Mouse (Mus musculus): ENCODE measurements around the gene Zfp992. TPM values are rescaled to one million over a fixed set of nuclear protein-coding genes. Genes with fewer than 3 reads are reported as not detected.
"Not testable (repeated sequence)": the region's sequence is repeated elsewhere in the genome, so short reads cannot be mapped to it uniquely, and the experiment has no call there.

Zfp992 gene
- polyA plus RNA-seq, 1 experiment from 2014 or later = 3.2 TPM

DNA sequence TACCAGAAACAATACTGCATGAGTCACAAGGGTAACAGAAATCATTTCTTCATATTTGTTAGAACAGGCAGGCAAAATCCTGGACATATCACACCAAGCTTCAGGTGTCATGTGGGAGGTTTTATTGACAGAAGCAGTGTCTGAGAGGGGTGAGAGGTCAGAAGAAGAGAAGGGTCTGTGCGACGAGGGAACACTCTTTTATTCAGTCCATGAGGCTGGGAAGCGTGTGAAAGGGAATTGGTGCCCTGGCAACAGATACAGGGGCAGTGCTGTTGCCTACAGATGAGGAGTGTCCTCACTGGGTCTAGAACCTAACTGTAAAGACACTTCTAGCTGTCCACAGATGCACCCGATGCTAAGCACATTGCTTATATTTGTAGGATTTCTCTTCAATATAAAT is 46.2 kb downstream of the Zfp992 start:
- Histone ChIP-seq H3K27me3 (ENCODE audit: control insufficient read depth, insufficient read depth, low read length) (no peaks in the 10 kb centered on the region), H3K36me3 (ENCODE audit: control insufficient read depth, insufficient read depth) (no peaks in the 10 kb centered on the region), H3K27ac (ENCODE audit: low read length) (no peak overlapping the region), H3K4me1 (ENCODE audit: control insufficient read depth, insufficient read depth, low read length) (no peaks in the 10 kb centered on the region), H3K9ac (ENCODE audit: low read length) (no peak overlapping the region), H3K4me2 (ENCODE audit: low read depth, low read length) (no peak overlapping the region), H3K4me3 (ENCODE audit: low read length) (no peak overlapping the region), H3K9me3 (replicated peaks; ENCODE audit: control insufficient read depth, low read length) (peaks cover 50% of the 10 kb centered on the region)
- 55% methylated on average over 4 of the region's 4 CpGs for WGBS
- ATAC-seq (replicated peaks; ENCODE audit: extremely low read depth, insufficient read depth, low FRiP score) = no peak

DNA sequence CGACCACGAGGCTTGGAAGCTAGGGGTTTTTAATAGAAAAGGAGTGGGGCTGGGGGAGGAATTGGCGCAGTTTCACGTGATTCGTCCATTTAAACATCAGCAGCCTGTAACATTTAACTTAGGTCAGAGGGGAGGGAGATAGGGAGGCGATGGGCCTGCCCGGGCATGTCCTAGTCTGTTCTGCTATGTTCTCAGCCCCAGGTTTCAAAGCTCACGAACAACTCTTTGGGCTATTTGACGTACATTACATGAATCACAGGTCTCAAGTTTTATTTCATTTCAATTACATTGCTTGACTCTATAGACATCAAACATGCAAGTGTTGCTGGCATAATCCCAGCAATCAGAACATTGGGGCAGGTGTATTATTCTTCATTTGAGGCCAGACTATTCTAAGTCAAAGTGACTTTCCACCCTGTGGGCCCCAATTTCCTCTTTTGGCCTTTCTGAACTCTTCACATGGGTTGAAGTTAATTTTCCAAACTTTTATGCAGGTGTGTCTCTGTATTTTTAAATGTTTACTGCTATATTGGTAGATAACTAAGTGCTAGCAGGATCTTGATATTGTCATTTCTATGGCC is 49.0 kb downstream of the Zfp992 start:
- not testable (repeated sequence) for H3K4me3 ChIP-seq (ENCODE audit: low read length); H3K27ac ChIP-seq (ENCODE audit: low read length); H3K4me2 ChIP-seq (ENCODE audit: low read depth, low read length); ATAC-seq (replicated peaks; ENCODE audit: extremely low read depth, insufficient read depth, low FRiP score); H3K4me1 ChIP-seq (ENCODE audit: control insufficient read depth, insufficient read depth, low read length); H3K9ac ChIP-seq (ENCODE audit: low read length); H3K27me3 ChIP-seq (ENCODE audit: control insufficient read depth, insufficient read depth, low read length); H3K36me3 ChIP-seq (ENCODE audit: control insufficient read depth, insufficient read depth)
- WGBS = 73% methylated on average over 9 of the region's 9 CpGs
- peaks cover 41% of the 10 kb centered on the region for H3K9me3 ChIP-seq (replicated peaks; ENCODE audit: control insufficient read depth, low read length)

DNA sequence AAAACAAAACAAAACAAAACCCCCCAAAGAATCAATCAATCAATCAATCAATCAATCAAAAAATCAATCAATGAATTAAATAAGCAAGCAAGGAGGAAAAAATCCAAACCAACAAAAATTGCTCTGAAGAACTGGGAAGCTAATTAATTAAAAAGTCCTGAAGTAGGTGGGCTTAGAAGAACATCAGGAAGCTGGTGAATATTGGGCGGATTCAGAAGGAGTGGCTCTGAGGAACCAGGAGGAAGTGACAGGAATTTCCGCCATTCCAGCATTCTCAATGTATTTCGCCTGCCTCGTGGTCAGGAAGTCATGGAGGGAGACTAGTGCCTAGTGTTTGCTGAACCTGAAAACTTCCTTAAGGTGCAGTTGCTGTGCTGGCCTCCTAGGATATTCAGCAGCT is 52.9 kb downstream of the Zfp992 start, which contains the start of gene Zfp981:
Gene Zfp981 (plus strand): TSS at position 301 of the 400 bp plus-strand sequence.
- 67% methylated on average over 4 of the region's 4 CpGs for WGBS

DNA sequence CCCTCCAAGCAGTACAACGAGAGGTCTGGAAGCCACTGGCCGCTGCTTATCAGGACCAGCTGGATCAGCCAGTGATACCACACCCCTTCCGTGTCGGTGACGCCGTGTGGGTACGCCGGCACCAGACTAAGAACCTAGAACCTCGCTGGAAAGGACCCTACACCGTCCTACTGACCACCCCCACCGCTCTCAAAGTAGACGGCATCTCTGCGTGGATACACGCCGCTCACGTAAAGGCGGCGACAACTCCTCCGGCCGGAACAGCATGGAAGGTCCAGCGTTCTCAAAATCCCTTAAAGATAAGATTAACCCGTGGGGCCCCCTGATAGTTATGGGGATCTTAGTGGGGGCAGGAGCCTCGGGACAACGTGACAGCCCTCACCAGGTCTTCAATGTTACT is 60.2 kb downstream of the Zfp992 start:
- 89% methylated on average over 14 of the region's 24 CpGs for WGBS
- H3K4me2 ChIP-seq (ENCODE audit: low read depth, low read length); H3K27me3 ChIP-seq (ENCODE audit: control insufficient read depth, insufficient read depth, low read length); ATAC-seq (replicated peaks; ENCODE audit: extremely low read depth, insufficient read depth, low FRiP score); H3K36me3 ChIP-seq (ENCODE audit: control insufficient read depth, insufficient read depth); H3K4me1 ChIP-seq (ENCODE audit: control insufficient read depth, insufficient read depth, low read length); H3K27ac ChIP-seq (ENCODE audit: low read length); H3K4me3 ChIP-seq (ENCODE audit: low read length); H3K9ac ChIP-seq (ENCODE audit: low read length): not testable (repeated sequence)
- H3K9me3 ChIP-seq (replicated peaks; ENCODE audit: control insufficient read depth, low read length) = peaks cover 17% of the 10 kb centered on the region

More for the DNA sequence above, 52.9 kb downstream of the Zfp992 start, which contains the start of gene Zfp981:
- H3K4me1 ChIP-seq (ENCODE audit: control insufficient read depth, insufficient read depth, low read length); H3K4me2 ChIP-seq (ENCODE audit: low read depth, low read length); ATAC-seq (replicated peaks; ENCODE audit: extremely low read depth, insufficient read depth, low FRiP score); H3K9ac ChIP-seq (ENCODE audit: low read length); H3K4me3 ChIP-seq (ENCODE audit: low read length); H3K36me3 ChIP-seq (ENCODE audit: control insufficient read depth, insufficient read depth); H3K27ac ChIP-seq (ENCODE audit: low read length); H3K27me3 ChIP-seq (ENCODE audit: control insufficient read depth, insufficient read depth, low read length): not testable (repeated sequence)
- peaks cover 25% of the 10 kb centered on the region for H3K9me3 ChIP-seq (replicated peaks; ENCODE audit: control insufficient read depth, low read length)

DNA sequence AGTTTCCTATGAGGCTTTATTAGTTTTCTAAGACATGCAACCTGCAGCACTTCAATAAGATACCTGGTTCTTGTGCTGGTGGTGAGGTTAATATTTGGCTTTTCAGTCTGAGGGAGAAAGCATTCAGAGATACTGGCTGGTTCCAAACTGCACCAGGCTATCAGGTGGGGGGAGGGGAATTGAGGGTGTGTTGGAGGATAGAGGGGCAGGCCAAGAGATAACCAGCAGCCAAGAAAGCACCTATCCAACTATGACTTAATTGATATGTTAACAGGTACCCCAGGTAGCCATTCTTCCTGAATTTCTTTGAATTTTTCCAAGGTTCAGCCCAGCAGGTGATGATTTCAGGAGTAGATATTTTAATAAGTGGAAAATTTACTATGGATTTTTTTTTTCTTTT is 63.0 kb downstream of the Zfp992 start:
- H3K4me1 ChIP-seq (ENCODE audit: control insufficient read depth, insufficient read depth, low read length); H3K27me3 ChIP-seq (ENCODE audit: control insufficient read depth, insufficient read depth, low read length); ATAC-seq (replicated peaks; ENCODE audit: extremely low read depth, insufficient read depth, low FRiP score): not testable (repeated sequence)

DNA sequence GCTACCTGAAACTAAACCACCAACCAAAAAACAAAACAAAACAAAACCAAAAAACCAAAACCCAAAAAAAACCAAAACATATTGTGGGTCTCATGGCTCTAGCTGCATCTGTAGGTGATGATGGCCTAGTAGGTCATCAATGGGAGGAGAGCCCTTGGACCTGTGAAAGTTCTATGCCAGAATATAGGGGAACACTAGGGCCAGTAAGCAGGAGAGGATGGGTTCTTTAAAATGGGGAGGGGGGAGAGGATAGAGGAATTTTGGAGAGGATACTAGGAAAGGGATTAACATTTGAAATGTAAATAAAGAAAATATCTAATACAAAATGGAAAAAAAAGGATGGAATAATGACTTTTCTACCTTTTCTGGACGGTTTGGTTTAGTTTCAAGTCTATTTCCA is 67.7 kb downstream of the Zfp992 start:
- H3K27me3 ChIP-seq (ENCODE audit: control insufficient read depth, insufficient read depth, low read length) = no peaks in the 10 kb centered on the region

More for the DNA sequence above, 63.0 kb downstream of the Zfp992 start:
- H3K4me2 ChIP-seq (ENCODE audit: low read depth, low read length); H3K4me3 ChIP-seq (ENCODE audit: low read length); H3K9ac ChIP-seq (ENCODE audit: low read length); H3K27ac ChIP-seq (ENCODE audit: low read length); H3K36me3 ChIP-seq (ENCODE audit: control insufficient read depth, insufficient read depth): not testable (repeated sequence)
- H3K9me3 ChIP-seq (replicated peaks; ENCODE audit: control insufficient read depth, low read length) = peaks cover 23% of the 10 kb centered on the region

DNA sequence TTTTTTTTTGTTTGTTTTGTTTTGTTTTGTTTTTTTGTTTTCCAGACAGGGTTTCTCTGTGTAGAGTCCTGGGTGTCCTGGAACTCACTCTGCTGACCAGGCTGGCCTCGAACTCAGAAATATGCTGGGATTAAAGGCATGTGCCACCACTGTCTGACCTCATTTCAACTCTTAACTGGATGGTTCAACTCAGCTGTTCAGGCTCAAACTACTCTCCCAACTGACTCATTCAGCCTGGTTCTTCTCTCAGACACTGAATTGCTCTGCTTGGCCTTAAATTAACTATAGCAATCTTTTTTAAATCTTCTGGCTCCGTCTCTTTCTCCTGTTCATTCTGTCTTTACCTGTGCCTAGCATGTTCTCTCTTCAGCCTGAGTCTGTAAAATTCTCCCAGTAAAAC is 68.3 kb downstream of the Zfp992 start:
- not testable (repeated sequence) for ATAC-seq (replicated peaks; ENCODE audit: extremely low read depth, insufficient read depth, low FRiP score); H3K4me1 ChIP-seq (ENCODE audit: control insufficient read depth, insufficient read depth, low read length)
- H3K9me3 ChIP-seq (replicated peaks; ENCODE audit: control insufficient read depth, low read length) = peaks cover 49% of the 10 kb centered on the region

More for the DNA sequence above, 67.7 kb downstream of the Zfp992 start:
- H3K4me2 ChIP-seq (ENCODE audit: low read depth, low read length) = no peak overlapping the region
- no peaks in the 10 kb centered on the region for H3K36me3 ChIP-seq (ENCODE audit: control insufficient read depth, insufficient read depth)
- no peak overlapping the region for H3K4me3 ChIP-seq (ENCODE audit: low read length)
- 35% methylated on average over 1 of the region's 1 CpGs for WGBS
- H3K9ac ChIP-seq (ENCODE audit: low read length) = no peak overlapping the region
- peaks cover 50% of the 10 kb centered on the region for H3K9me3 ChIP-seq (replicated peaks; ENCODE audit: control insufficient read depth, low read length)
- ATAC-seq (replicated peaks; ENCODE audit: extremely low read depth, insufficient read depth, low FRiP score) = no peak
- no peaks in the 10 kb centered on the region for H3K4me1 ChIP-seq (ENCODE audit: control insufficient read depth, insufficient read depth, low read length)
- no peak overlapping the region for H3K27ac ChIP-seq (ENCODE audit: low read length)

More for the DNA sequence above, 68.3 kb downstream of the Zfp992 start:
- H3K4me2 ChIP-seq (ENCODE audit: low read depth, low read length); H3K4me3 ChIP-seq (ENCODE audit: low read length); H3K9ac ChIP-seq (ENCODE audit: low read length); H3K36me3 ChIP-seq (ENCODE audit: control insufficient read depth, insufficient read depth); H3K27me3 ChIP-seq (ENCODE audit: control insufficient read depth, insufficient read depth, low read length); H3K27ac ChIP-seq (ENCODE audit: low read length): not testable (repeated sequence)
- WGBS = 44% methylated on average over 2 of the region's 2 CpGs

Other genes with a start within 250 kb of the Zfp992 start
- gene Zfp981, start 53.0 kb downstream of the Zfp992 start, polyA plus RNA-seq (2015; fragmentation: Nextera tagmentation; extraction: Ambion mirVana) = 0.05 and 0.11 TPM in 2 replicates
- gene Zfp993, start 161.9 kb downstream of the Zfp992 start, polyA plus RNA-seq (2015; fragmentation: Nextera tagmentation; extraction: Ambion mirVana) = 6.9 and 9.1 TPM in 2 replicates